Mouse (Mus musculus) heart, postnatal 14 days (tissue): ENCODE measurements around the gene Olfr750. TPM values are rescaled to one million over a fixed set of nuclear protein-coding genes. Genes with fewer than 3 reads are reported as not detected.

Source experiments
- DNase-seq, 2 experiments: peaks; one replicate each; pipeline ENCODE4 v3.0.0; 2021 to 2022
- intact Hi-C: fragments of 180-260 bp; cut with DNase I; formaldehyde crosslinking; loops from one replicate; pipeline ENCODE4 v1.15.1; 2025
- total RNA-seq, 2 experiments: library from RNA; stranded (reverse); gene quantifications; 2 replicates each; pipeline ENCODE4 v1.2.3; 2021

Gene Olfr750
- total RNA-seq, 2 experiments from 2014 or later, result not detected

GRCm38 (mm10) chr14:51047846-51048245, 26.4 kb downstream of the Olfr750 start:
- intact Hi-C loops, result no loop called here
- DNase-seq, result no peak

GRCm38 (mm10) chr14:51041769-51042168, 32.5 kb downstream of the Olfr750 start, which contains the start of gene Rnase9:
Rnase9 (minus strand) TSS chr14:51041869.
- no peak for DNase-seq
- intact Hi-C loops, result no loop called here

- DNase-seq, result no peak
- intact Hi-C loops, result no loop called here
These were observed 38.0 kb downstream of the Olfr750 start for GRCm38 (mm10) chr14:51036214-51036613.

- no peak for DNase-seq
- intact Hi-C loops, result no loop called here
These were observed 39.0 kb downstream of the Olfr750 start for GRCm38 (mm10) chr14:51035206-51035605.

- intact Hi-C loops, result loop anchor here (2.0 kb wide), 2 partner anchors 35 to 69 kb away; no protein-coding TSS in a partner anchor
- DNase-seq, result no peak
These were observed 46.7 kb downstream of the Olfr750 start for GRCm38 (mm10) chr14:51027387-51028155.

GRCm38 (mm10) chr14:51026391-51027133, 47.7 kb downstream of the Olfr750 start:
- intact Hi-C loops, result loop anchor here (2.0 kb wide), 2 partner anchors 36 to 70 kb away; no protein-coding TSS in a partner anchor
- peak; percentile 62 to 76 for DNase-seq

- no peak for DNase-seq
- intact Hi-C loops, result no loop called here
These were observed 49.4 kb downstream of the Olfr750 start for GRCm38 (mm10) chr14:51024820-51025219.

GRCm38 (mm10) chr14:51023457-51023856, 50.8 kb downstream of the Olfr750 start:
- intact Hi-C loops, result loop anchor here (2.0 kb wide), 1 partner anchor 47 kb away; no protein-coding TSS in a partner anchor

GRCm38 (mm10) chr14:51017256-51017655, 57.0 kb downstream of the Olfr750 start:
- peak; percentile 23 to 56 for DNase-seq
- intact Hi-C loops, result no loop called here

More at GRCm38 (mm10) chr14:51023457-51023856, 50.8 kb downstream of the Olfr750 start:
- DNase-seq, result no peak

Other genes starting within 250 kb of the Olfr750 start
- gene Tep1, start 203.9 kb downstream of the Olfr750 start, total RNA-seq, result 10 to 100 TPM; 10.4 to 15.5 TPM
- gene Klhl33, start 176.9 kb downstream of the Olfr750 start, total RNA-seq, result 10 to 100 TPM; 14.5 to 22.5 TPM
- gene Osgep, start 149.5 kb downstream of the Olfr750 start, total RNA-seq, result 10 to 100 TPM; 59.4 to 63.9 TPM
- 10 to 100 TPM; 26.3 to 29.4 TPM for gene Apex1, start 149.5 kb downstream of the Olfr750 start, total RNA-seq
- gene Pip4p1, start 143.6 kb downstream of the Olfr750 start, total RNA-seq, result 10 to 100 TPM; 19.2 to 21.8 TPM
- 10 to 100 TPM; 15.6 to 17.3 TPM for gene Pnp, start 143.4 kb downstream of the Olfr750 start, total RNA-seq
- 10 to 100 TPM; 11.1 to 13.0 TPM for gene Gm49342, start 129.9 kb downstream of the Olfr750 start, total RNA-seq
- gene Pnp2, start 118.4 kb downstream of the Olfr750 start, total RNA-seq, result 1 to 10 TPM in 1 of 2 experiments, under 1 TPM in 1; 0.39 to 1.2 TPM
- under 1 TPM in 1 of 2 experiments, not detected in 1; 0.22 TPM for gene Rnase10, start 66.7 kb downstream of the Olfr750 start, total RNA-seq
- not detected for gene Rnase9, start 32.6 kb downstream of the Olfr750 start, total RNA-seq
- not detected for gene Rnase11, start 24.3 kb downstream of the Olfr750 start, total RNA-seq
- gene Rnase12, start 16.8 kb downstream of the Olfr750 start, total RNA-seq, result not detected
- 10 to 100 TPM; 45.7 to 58.6 TPM for gene Rnase4, start 16.6 kb upstream of the Olfr750 start, total RNA-seq
- 1 to 10 TPM; 5.8 to 6.5 TPM for gene Ang, start 16.7 kb upstream of the Olfr750 start, total RNA-seq
- not detected for gene Eddm3b, start 40.0 kb upstream of the Olfr750 start, total RNA-seq
- gene Rnase6, start 49.5 kb upstream of the Olfr750 start, total RNA-seq, result 1 to 10 TPM in 1 of 2 experiments, under 1 TPM in 1; 0.43 to 1.1 TPM
- gene Rnase1, start 72.3 kb upstream of the Olfr750 start, total RNA-seq, result not detected
- not detected for gene Rnase2b, start 87.8 kb upstream of the Olfr750 start, total RNA-seq
- not detected for gene Ang2, start 124.7 kb upstream of the Olfr750 start, total RNA-seq
- not detected for gene Ear14, start 129.0 kb upstream of the Olfr750 start, total RNA-seq
- gene Rnase2a, start 181.7 kb upstream of the Olfr750 start, total RNA-seq, result not detected